Mouse (Mus musculus) hindbrain, embryonic 10.5 days (tissue): ENCODE measurements at regions not wholly inside any gene's neighbourhood (a gene's known extent, or its start where the extent isn't known, plus 50 kb on each side); places are given as distances from the start of the nearest gene placed in this dataset.

Source experiments
- DNase-seq: peaks from one replicate; pipeline ENCODE4 v3.0.0-alpha.2; 2017; ENCODE audit warnings: low spot score
- H3K27ac ChIP-seq: fragments of 300-500 bp; sonication (generic); 2 replicates; pipeline ENCODE4 v1.5.1; 2016; ENCODE audit warnings: mild to moderate bottlenecking, moderate library complexity
- H3K27me3 ChIP-seq: fragments of 300-500 bp; sonication (generic); 2 replicates; pipeline ENCODE4 v1.6.1; 2016; ENCODE audit warnings: mild to moderate bottlenecking; ENCODE audit not compliant: poor library complexity, insufficient read depth, severe bottlenecking
- H3K36me3 ChIP-seq: fragments of 300-500 bp; sonication (generic); 2 replicates; pipeline ENCODE4 v1.6.1; 2016; ENCODE audit warnings: mild to moderate bottlenecking, moderate library complexity
- H3K4me1 ChIP-seq: fragments of 300-500 bp; sonication (generic); replicated peaks from 2 replicates; pipeline ENCODE4 v1.6.1; 2016; ENCODE audit warnings: mild to moderate bottlenecking
- H3K4me3 ChIP-seq: fragments of 300-500 bp; sonication (generic); 2 replicates; pipeline ENCODE4 v1.5.1; 2016; ENCODE audit warnings: mild to moderate bottlenecking, moderate library complexity
- H3K9me3 ChIP-seq: fragments of 300-500 bp; sonication (generic); 2 replicates; pipeline ENCODE4 v1.6.1; 2016; ENCODE audit warnings: mild to moderate bottlenecking, moderate library complexity
- WGBS: fragments of 180-500 bp; shearing (Covaris S2); methylation state at CpG from one replicate; pipeline ENCODE4 v1.1.7; 2016; 5-methylcytosine and 5-hydroxymethylcytosine counted together

DNA sequence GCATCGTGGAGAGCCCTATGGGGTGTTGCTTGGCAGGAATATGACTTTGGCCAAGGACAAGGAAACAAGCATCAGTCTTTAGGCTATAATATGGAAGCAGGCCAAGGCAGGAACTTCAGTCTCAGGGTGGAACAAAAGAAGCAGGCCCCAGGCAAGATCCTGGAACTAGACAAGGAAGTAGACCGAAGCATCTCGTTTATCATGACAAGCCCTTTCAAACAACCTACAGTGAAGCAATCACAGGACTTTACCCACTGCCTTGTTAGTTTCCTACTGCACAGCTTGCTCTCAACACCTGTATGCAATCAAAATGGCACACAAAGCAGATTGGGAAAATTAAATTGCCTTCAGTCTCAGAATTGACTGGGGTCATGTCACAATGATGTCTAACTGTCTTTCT lies 163.2 kb upstream of the Gulp1 start:
- WGBS: 83% methylated on average over 3 of the region's 3 CpGs
- no peaks in the 10 kb centered on the region for H3K4me1 ChIP-seq

DNA sequence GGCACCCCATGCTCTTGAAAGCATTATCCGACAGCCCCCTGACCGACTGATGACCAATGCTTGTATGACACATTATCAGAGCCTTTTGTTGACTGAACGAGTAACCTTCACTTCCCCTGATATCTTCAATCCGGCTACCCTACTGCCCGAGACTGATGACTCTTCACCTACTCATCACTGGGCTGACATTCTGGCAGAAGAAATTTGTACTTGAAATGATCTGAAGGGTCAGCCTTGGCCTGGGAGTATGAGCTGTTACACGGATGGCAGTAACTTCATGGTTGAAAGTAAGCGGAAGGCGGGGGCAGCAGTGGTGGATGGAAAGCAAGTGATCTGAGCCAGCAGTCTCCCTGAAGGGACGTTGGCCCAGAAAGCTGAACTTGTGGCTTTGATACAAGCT lies 159.2 kb upstream of the Gulp1 start:
- DNase-seq: no peak
- Histone ChIP-seq H3K27ac (no peak overlapping the region), H3K9me3 (no peaks in the 10 kb centered on the region; the same call in 1 of the 2 replicates), H3K27me3 (no peaks in the 10 kb centered on the region), H3K36me3 (no peaks in the 10 kb centered on the region), H3K4me1 (no peaks in the 10 kb centered on the region), H3K4me3 (no peak overlapping the region)
- WGBS: 89% methylated on average over 9 of the region's 9 CpGs

More for the DNA sequence above, 163.2 kb upstream of the Gulp1 start:
- DNase-seq: no peak
- no peaks in the 10 kb centered on the region for H3K36me3 ChIP-seq
- H3K9me3 ChIP-seq: no peaks in the 10 kb centered on the region
- no peak overlapping the region for H3K4me3 ChIP-seq
- no peak overlapping the region for H3K27ac ChIP-seq
- no peaks in the 10 kb centered on the region for H3K27me3 ChIP-seq

DNA sequence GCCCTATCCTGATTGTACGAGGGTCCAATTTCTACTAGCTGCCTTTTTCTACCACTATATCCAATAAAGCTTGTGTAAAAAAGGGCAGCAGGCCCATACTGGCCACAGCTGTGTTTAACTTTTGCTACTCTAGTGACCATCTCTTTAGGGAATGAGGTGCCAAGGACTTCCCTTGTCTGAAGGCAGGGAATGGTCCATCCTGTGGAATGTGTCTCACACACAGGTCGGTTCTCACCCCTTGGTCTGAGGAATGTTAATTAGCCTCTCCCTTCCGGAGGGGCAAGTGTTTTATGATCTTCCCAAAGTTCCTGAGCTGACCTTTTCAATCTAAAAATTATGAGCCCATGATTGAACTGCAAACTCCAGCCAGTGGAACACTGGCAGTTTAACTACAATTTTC lies 155.8 kb upstream of the Gulp1 start:
- H3K4me3 ChIP-seq: no peak overlapping the region
- no peak overlapping the region for H3K27ac ChIP-seq
- no peak for DNase-seq
- 75% methylated on average over 3 of the region's 3 CpGs for WGBS
- H3K4me1 ChIP-seq: no peaks in the 10 kb centered on the region
- H3K27me3 ChIP-seq: no peaks in the 10 kb centered on the region
- H3K9me3 ChIP-seq: no peaks in the 10 kb centered on the region; the same call in 1 of the 2 replicates
- H3K36me3 ChIP-seq: no peaks in the 10 kb centered on the region

DNA sequence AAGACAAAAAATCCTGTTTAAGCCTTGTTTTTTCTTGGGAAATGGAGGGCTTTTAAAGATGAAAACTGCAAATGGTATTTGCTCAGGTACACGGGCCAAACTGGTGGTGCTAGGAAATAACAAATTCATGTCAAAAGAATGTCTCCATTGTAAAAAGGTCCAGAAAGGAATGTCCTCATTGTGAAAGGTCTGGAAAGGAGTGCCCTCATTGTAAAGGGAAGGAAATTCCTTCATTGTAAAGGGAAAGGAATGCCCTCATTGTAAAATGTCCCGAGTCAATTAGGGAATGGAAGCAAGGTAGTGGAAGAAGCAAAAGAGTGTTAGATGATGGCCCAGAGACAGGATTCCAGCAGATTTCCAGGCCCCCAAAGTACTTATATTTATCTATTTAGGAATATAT lies 153.2 kb upstream of the Gulp1 start:
- no peaks in the 10 kb centered on the region; the same call in 1 of the 2 replicates for H3K9me3 ChIP-seq
- DNase-seq: no peak
- no peaks in the 10 kb centered on the region for H3K4me1 ChIP-seq
- no peaks in the 10 kb centered on the region for H3K36me3 ChIP-seq
- H3K27ac ChIP-seq: no peak overlapping the region
- H3K4me3 ChIP-seq: no peak overlapping the region
- WGBS: 47% methylated on average over 2 of the region's 2 CpGs
- H3K27me3 ChIP-seq: no peaks in the 10 kb centered on the region

DNA sequence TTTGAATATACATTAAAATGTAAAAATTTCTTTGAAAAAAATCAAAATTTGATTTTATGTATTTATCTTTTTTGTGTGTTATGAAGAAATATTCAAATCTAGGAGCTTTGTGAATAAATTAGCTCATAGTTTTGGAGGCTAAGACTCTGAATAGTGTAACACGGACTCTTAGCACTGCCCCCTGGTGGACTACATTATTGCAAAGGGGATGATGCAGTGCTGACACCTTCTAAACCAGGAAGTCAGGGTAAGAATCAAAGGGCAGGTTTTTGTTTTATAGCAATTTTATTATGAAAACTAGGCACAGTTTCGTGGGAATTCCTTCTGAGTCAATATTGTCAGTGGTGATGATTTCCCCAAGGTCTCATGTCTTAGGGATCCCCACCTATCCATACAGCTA lies 113.5 kb upstream of the Gulp1 start:
- no peak overlapping the region for H3K4me3 ChIP-seq
- no peaks in the 10 kb centered on the region for H3K36me3 ChIP-seq
- H3K27me3 ChIP-seq: no peaks in the 10 kb centered on the region
- no peak overlapping the region for H3K27ac ChIP-seq
- peak; percentile 2 for DNase-seq
- H3K9me3 ChIP-seq: no peaks in the 10 kb centered on the region
- no peaks in the 10 kb centered on the region for H3K4me1 ChIP-seq
- WGBS: 75% methylated on average over 2 of the region's 2 CpGs
